Mouse (Mus musculus) kidney, embryonic 16.5 days (tissue): Measurements from ENCODE around the gene Mtx1. TPM values are rescaled to one million over a fixed set of nuclear protein-coding genes. Genes with fewer than 3 reads are reported as not detected.
"Not testable (repeated sequence)": the region's sequence is repeated elsewhere in the genome, so short reads cannot be mapped to it uniquely, and the experiment has no call there.

Experiments
- ATAC-seq: fragments of 200-750 bp; cut with Nextera tagmentation; 2 replicates; pipeline ENCODE4 v1.8.0; 2017; ENCODE audit warnings: moderate TSS enrichment; ENCODE audit not compliant: low FRiP score, low TSS enrichment
- H3K27ac ChIP-seq: fragments of 300-500 bp; sonication (generic); 2 replicates; pipeline ENCODE4 v1.5.1; 2014; ENCODE audit warnings: low read length
- H3K27me3 ChIP-seq: fragments of 300-500 bp; sonication (generic); 2 replicates; pipeline ENCODE4 v1.6.1; 2014; ENCODE audit warnings: low read length, control low read depth, mixed read lengths; ENCODE audit not compliant: insufficient read depth
- H3K36me3 ChIP-seq: fragments of 300-500 bp; sonication (generic); 2 replicates; pipeline ENCODE4 v1.6.1; 2014; ENCODE audit warnings: low read length, control low read depth, mixed read lengths; ENCODE audit not compliant: insufficient read depth
- H3K4me1 ChIP-seq: fragments of 300-500 bp; sonication (generic); 2 replicates; pipeline ENCODE4 v1.6.1; 2014; ENCODE audit warnings: low read length, control low read depth, mixed read lengths; ENCODE audit not compliant: insufficient read depth
- H3K4me2 ChIP-seq: fragments of 300-500 bp; sonication (generic); replicated peaks from 2 replicates; pipeline ENCODE4 v1.6.1; 2014; ENCODE audit warnings: low read depth, low read length
- H3K4me3 ChIP-seq: fragments of 300-500 bp; sonication (generic); 2 replicates; pipeline ENCODE4 v1.5.1; 2014; ENCODE audit warnings: mild to moderate bottlenecking, low read length
- H3K9ac ChIP-seq: fragments of 300-500 bp; sonication (generic); replicated peaks from 2 replicates; pipeline ENCODE4 v1.6.1; 2014; ENCODE audit warnings: low read length
- H3K9me3 ChIP-seq: fragments of 300-500 bp; sonication (generic); 2 replicates; pipeline ENCODE4 v1.6.1; 2016; ENCODE audit warnings: low read length, control low read depth
- WGBS: fragments of 180-500 bp; shearing (Covaris S2); extraction: QIAGEN DNeasy Blood & Tissue Kit; methylation state at CpG from one replicate; pipeline ENCODE4 v1.1.7; 2014; 5-methylcytosine and 5-hydroxymethylcytosine counted together
- polyA plus RNA-seq: library from polyadenylated mRNA; unstranded; fragments of >200 nt; fragmentation: Nextera tagmentation; extraction: Ambion mirVana; gene quantifications from 2 replicates; pipeline ENCODE4 v1.2.1, GENCODE M21; 2015

The Mtx1 gene
- polyA plus RNA-seq, 1 experiment from 2014 or later: 227 TPM

DNA sequence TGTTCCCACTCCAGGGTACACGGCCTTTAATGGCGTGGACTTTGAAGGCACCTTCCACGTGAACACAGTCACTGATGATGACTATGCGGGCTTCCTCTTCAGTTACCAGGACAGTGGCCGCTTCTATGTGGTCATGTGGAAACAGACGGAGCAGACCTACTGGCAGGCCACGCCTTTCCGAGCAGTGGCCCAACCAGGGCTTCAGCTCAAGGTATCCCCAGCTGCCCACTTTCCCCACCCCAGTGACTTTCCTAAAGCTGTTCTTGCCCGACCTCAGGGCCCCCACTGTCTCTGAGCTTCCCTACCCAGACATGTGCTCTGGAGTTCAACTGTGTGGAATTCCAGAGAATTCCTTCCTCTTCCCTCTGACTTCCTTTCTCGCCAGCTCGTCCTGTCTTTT is 2.1 kb downstream of the Mtx1 start:
- no peak overlapping the region for H3K27ac ChIP-seq
- ATAC-seq: no peak
- H3K4me3 ChIP-seq: no peak overlapping the region
- peaks cover 3% of the 10 kb centered on the region; the same call in 1 of the 2 replicates for H3K27me3 ChIP-seq
- no peak overlapping the region for H3K9ac ChIP-seq
- no peaks in the 10 kb centered on the region for H3K9me3 ChIP-seq
- H3K36me3 ChIP-seq: no peaks in the 10 kb centered on the region
- 80% methylated on average over 11 of the region's 11 CpGs for WGBS
- peaks cover 35% of the 10 kb centered on the region for H3K4me1 ChIP-seq
- H3K4me2 ChIP-seq: no peak overlapping the region

DNA sequence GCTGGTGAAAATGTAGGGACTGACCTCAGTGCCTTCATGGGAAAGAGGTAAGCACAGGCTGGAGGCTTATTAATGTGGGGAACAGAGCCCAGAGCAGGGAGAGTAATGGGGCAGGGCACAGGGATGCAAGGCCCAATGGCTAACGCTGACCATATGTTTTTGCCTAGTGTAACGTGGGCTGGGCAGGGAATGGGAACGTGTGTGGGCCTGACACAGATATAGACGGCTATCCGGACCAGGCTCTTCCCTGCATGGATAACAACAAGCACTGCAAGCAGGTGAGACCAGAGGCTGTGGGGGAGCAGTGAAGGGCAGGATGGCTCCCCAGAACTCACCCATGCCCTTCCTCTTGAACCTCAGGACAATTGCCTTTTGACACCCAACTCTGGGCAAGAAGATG is 5.7 kb downstream of the Mtx1 start:
- H3K27me3 ChIP-seq: 0 out of 2 replicates have a peak, but pooled peaks cover 3% of the 10 kb centered on the region
- peaks cover 6% of the 10 kb centered on the region for H3K4me1 ChIP-seq
- no peak overlapping the region for H3K9ac ChIP-seq
- H3K27ac ChIP-seq: no peak overlapping the region
- H3K9me3 ChIP-seq: no peaks in the 10 kb centered on the region
- no peak for ATAC-seq
- 75% methylated on average over 5 of the region's 5 CpGs for WGBS
- H3K4me3 ChIP-seq: no peak overlapping the region
- no peak overlapping the region for H3K4me2 ChIP-seq
- H3K36me3 ChIP-seq: no peaks in the 10 kb centered on the region

DNA sequence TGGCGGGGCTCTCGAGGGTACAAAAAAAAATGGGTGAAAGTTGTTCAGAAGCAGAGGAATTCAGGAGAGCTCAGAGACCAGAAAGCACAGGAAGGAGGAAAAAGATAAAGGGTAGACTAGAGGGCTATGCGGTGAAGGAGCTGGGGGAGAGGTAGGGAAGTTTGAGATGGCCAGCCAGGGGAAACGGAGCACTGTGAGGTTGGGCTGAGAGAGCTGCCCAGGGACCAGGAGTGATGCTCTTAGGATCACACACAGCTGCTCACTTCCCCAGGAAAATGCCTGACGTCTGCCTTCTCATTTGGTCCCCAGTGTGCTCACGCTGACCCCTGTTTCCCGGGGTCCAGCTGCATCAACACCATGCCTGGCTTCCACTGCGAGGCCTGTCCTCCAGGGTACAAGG is 7.3 kb downstream of the Mtx1 start:
- Histone ChIP-seq H3K9me3 (no peaks in the 10 kb centered on the region), H3K4me3 (no peak overlapping the region), H3K4me2 (no peak overlapping the region), H3K4me1 (peaks cover 13% of the 10 kb centered on the region), H3K9ac (peak overlapping the region; percentile 44; the same call in 1 of the 2 replicates), H3K36me3 (no peaks in the 10 kb centered on the region), H3K27ac (no peak overlapping the region), H3K27me3 (no peaks in the 10 kb centered on the region)
- 29% methylated on average over 8 of the region's 8 CpGs for WGBS
- no peak for ATAC-seq

DNA sequence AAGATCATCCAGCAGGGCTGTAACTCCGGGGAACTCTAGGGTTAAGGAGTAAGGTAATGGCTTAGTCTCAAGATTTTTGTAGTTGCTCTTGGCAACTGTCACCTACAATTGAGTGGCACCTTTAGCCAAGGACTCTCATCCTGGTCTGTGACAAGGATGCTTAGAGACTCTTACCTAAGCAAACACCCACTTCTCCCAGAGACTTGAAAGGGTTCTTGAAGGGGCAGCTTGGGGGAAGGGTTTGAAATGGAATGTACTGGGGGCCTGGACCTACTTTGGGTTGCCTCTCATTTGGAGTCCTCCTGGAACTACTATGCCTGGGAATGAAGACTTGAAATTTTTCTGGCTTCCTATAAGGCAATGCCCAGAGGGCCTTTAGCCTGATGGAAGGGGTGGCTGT is 8.6 kb downstream of the Mtx1 start:
- H3K4me3 ChIP-seq: no peak overlapping the region
- H3K4me2 ChIP-seq: no peak overlapping the region
- H3K9me3 ChIP-seq: no peaks in the 10 kb centered on the region
- 76% methylated on average over 1 of the region's 1 CpGs for WGBS
- H3K4me1 ChIP-seq: peaks cover 17% of the 10 kb centered on the region
- ATAC-seq: no peak
- no peaks in the 10 kb centered on the region for H3K27me3 ChIP-seq
- H3K9ac ChIP-seq: no peak overlapping the region
- H3K27ac ChIP-seq: no peak overlapping the region
- H3K36me3 ChIP-seq: no peaks in the 10 kb centered on the region

DNA sequence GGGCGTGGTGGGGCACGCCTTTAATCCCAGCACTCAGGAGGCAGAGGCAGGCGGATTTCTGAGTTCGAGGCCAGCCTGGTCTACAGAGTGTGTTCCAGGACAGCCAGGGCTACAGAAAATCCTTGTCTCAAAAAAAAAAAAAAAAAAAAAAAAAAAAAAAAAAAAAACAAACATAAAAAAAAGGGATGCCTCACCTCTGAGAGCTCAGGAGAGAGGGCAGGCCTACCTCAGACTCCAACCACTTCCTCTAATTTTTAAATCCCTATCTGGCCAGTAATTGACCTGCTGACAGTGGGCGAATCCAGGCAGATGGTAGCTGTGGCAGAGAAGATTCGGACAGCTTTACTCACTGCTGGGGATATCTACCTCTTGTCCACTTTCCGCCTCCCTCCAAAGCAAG is 10.5 kb downstream of the Mtx1 start:
- H3K4me2 ChIP-seq, H3K27ac ChIP-seq, H3K27me3 ChIP-seq, H3K9me3 ChIP-seq, ATAC-seq, H3K4me3 ChIP-seq, H3K9ac ChIP-seq, H3K36me3 ChIP-seq: not testable (repeated sequence)
- peaks cover 26% of the 10 kb centered on the region for H3K4me1 ChIP-seq
- 80% methylated on average over 7 of the region's 7 CpGs for WGBS

DNA sequence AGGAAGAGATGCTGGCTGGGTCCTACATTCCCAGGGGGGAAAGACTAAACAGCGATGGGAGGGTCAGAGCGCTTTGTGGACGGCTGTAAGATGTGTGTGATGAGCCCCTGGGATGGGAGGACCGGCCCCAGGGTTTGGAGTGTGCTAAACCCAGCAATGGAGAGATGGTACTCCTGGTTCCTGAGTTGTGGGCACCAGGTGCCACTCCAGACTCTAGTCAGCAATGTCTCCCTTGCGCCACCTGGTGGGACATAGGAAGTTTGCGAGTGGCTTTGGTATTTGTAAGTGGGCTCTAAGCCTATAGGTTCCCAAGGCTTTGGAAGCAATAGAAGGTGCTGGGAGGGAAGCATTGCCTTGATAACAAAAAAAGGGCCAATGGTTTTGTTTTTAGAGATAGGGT is 11.0 kb downstream of the Mtx1 start:
- Histone ChIP-seq H3K9me3 (no peaks in the 10 kb centered on the region), H3K9ac (peak overlapping the region; percentile 83), H3K27me3 (no peaks in the 10 kb centered on the region), H3K4me1 (peaks cover 28% of the 10 kb centered on the region), H3K4me2 (peak overlapping the region; percentile 84), H3K27ac (no peak overlapping the region), H3K4me3 (peak overlapping the region; percentile 90), H3K36me3 (no peaks in the 10 kb centered on the region)
- 0% methylated on average over 6 of the region's 6 CpGs for WGBS
- peak; percentile 21; the same call in 1 of the 2 replicates for ATAC-seq

DNA sequence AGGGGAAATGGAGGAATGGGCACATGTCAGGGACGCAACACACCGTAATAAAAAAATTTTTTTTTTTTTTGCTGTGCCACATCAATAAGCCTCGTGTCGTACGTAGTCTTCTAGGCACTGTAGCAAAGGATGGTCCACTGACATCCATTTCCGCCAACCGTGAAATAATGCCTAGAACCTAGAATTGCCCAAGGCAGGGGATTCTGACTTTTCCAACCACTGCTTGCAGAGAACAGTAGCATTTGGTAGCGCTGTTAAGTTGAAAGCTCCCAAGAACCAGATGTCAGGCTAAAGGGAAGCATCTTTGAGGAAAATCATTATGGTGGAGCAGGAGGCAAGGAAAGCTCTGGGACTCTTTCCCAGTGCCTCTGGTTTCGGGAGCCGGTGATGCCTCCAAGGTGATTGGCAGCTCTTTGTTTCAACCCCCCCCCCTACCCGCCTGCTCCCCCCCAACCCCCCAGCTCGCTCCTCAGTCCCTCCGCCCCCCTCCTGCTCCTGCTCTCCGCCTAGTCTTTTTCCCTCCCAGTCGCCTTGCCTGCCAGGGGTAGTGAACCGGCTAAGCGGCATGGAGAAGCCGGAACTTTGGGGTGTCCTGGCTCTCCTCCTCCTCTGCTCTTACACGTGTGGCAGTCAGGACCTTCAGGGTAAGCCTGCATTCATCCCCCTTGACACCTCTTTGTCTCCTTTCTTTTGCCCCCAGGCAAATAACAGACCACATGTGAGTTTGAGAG is 12.0 kb downstream of the Mtx1 start, which contains the start of gene Thbs3:
Thbs3 (plus strand) TSS at position 500 of the 731 bp plus-strand sequence.
- H3K36me3 ChIP-seq: peaks cover 4% of the 10 kb centered on the region; the same call in 1 of the 2 replicates
- ATAC-seq: no peak
- H3K9me3 ChIP-seq: no peaks in the 10 kb centered on the region
- peak within 1 kb of the TSS; percentile 84 for H3K4me2 ChIP-seq
- H3K4me1 ChIP-seq: peaks cover 33% of the 10 kb centered on the region
- peak within 1 kb of the TSS; percentile 83 for H3K9ac ChIP-seq
- H3K27me3 ChIP-seq: no peaks in the 10 kb centered on the region
- H3K4me3 ChIP-seq: peak within 1 kb of the TSS; percentile 90
- 1% methylated on average over 19 of the region's 19 CpGs for WGBS
- peak within 1 kb of the TSS; percentile 95 for H3K27ac ChIP-seq

DNA sequence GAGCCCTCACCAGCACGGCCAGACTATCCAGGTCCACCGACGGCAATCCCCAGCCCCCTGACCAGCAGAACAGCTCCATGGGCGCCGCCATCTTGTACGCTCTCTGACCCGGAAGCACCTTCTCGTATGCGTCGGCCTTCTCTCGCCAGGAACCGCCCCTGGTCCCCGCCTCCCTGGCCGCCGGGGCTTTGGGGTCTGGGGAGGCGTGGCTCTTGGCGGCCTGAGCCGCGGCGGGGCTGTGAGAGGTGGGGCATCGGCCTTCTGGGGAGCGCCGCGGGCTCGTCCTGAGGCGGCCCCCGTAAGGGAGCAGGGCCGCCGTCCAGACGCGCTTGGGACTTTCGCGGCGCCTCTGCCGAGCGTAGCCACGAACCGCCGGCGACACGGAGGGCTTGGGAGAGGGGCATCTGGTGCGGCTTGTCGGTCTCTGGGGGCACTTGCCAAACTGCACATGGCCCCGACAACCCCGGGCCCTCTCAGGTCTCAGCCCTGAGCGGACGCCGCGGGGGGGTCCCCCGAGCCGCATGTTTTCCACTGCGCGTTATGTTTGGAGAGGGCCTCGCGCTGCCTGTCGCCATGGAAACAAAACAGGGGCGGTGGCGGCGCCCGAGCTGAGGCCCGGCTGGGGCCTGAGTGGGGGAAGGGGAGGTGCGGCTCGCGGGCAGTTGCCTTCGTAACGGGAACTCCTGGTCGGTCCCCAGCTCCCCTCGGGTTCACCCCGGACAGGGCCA is 12.9 kb downstream of the Mtx1 start:
- Histone ChIP-seq H3K9ac (peak overlapping the region; percentile 83), H3K4me1 (peaks cover 33% of the 10 kb centered on the region), H3K27ac (peak overlapping the region; percentile 95), H3K36me3 (peaks cover 12% of the 10 kb centered on the region), H3K27me3 (no peaks in the 10 kb centered on the region), H3K4me2 (peak overlapping the region; percentile 84), H3K9me3 (no peaks in the 10 kb centered on the region), H3K4me3 (peak overlapping the region; percentile 90)
- peak; percentile 92 for ATAC-seq
- WGBS: under 1% methylated on average over 69 of the region's 69 CpGs

DNA sequence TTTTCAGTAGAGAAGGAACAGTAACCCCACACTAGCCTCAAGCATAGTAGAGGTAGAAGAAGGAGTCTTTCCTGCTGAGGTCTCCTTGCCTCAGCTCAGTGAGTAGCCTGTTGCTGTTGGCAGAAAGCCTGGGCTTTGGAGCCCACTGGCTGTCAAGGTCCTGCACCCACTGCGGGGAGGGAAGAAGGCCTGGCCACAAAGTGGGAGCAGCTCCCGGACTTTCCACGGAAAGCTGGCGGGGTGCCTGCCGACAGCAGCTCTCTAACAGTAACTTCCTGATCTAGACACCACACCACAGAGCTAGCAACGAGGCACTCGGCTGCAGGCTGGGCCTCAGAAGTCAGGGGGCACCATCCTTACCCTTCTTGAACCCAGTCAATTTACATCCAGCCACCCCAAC is 16.2 kb downstream of the Mtx1 start:
- H3K27ac ChIP-seq: no peak overlapping the region
- H3K9me3 ChIP-seq: no peaks in the 10 kb centered on the region
- peaks cover 40% of the 10 kb centered on the region for H3K36me3 ChIP-seq
- H3K27me3 ChIP-seq: no peaks in the 10 kb centered on the region
- H3K4me2 ChIP-seq: no peak overlapping the region
- H3K4me1 ChIP-seq: peaks cover 32% of the 10 kb centered on the region
- no peak overlapping the region for H3K9ac ChIP-seq
- H3K4me3 ChIP-seq: no peak overlapping the region
- 55% methylated on average over 7 of the region's 7 CpGs for WGBS
- no peak for ATAC-seq

DNA sequence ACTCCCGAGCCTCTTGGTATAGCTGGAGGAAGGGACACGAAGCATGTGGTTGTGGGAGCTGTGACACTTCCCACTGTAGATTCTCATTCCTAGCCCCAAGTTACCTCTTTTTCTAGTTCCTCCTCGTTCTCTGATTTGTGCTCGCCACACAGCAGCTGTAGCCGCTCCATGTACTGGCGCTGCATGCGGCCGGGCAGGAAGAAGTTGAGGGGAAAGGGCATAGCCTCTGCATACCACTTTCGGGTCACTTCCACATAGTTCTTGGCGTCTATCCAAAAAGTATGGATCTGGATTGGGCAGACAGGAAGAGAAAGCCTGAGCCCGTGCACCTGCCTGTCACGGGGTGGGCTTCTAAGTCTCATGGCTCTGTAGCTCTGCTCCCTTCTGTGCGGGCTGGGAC is 16.7 kb downstream of the Mtx1 start:
- Histone ChIP-seq H3K4me2 (no peak overlapping the region), H3K4me3 (no peak overlapping the region), H3K9ac (no peak overlapping the region), H3K4me1 (peaks cover 26% of the 10 kb centered on the region), H3K27me3 (no peaks in the 10 kb centered on the region), H3K27ac (peak overlapping the region; percentile 23; the same call in 1 of the 2 replicates), H3K9me3 (no peaks in the 10 kb centered on the region), H3K36me3 (peaks cover 40% of the 10 kb centered on the region)
- WGBS: 64% methylated on average over 13 of the region's 13 CpGs
- ATAC-seq: no peak
